Mouse (Mus musculus) heart, adult 2 months (tissue): Measurements from ENCODE around the gene Gm20696.

Source experiments
- CTCF ChIP-seq: fragments of 200-600 bp; IDR thresholded peaks from 2 replicates; pipeline ENCODE4 v1.8.1; 2022; ENCODE audit warnings: antibody characterized with exemption, mild to moderate bottlenecking, moderate library complexity
- EP300 ChIP-seq: fragments of 200-500 bp; IDR thresholded peaks from 2 replicates; pipeline ENCODE4 v1.6.1; 2011; ENCODE audit warnings: low read depth, low read length, control low read depth; ENCODE audit not compliant: insufficient read depth

DNA sequence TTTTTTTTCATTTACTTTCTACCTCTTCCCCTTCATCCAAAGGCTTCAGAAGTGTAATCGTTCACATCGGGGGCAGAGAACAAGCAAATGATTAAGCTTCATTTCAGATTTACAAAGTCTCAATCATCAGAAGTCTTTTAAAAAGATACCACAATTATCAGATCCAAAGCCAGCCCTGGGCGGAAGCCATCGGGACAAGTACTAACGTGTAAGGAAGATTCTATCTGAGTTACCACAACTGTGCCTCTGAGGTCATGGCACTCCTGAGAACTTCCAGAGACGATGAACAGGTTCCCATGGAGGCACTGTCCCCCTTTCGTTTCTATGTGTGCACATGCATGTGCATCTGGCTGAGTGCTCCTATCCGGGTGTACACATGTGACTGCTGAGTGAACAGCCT is 413.3 kb downstream of the Gm20696 start:
- no peak for TF ChIP-seq CTCF
- TF ChIP-seq EP300, result no peak
